Mouse (Mus musculus): ENCODE results near the gene Gm21797.
"Not testable (repeated sequence)": the region's sequence is repeated elsewhere in the genome, so short reads cannot be mapped to it uniquely, and the experiment has no call there.

The Gm21797 gene

GRCm38 (mm10) chrY:40775665-40776064, at the start of gene Gm21797:
TSS of gene Gm21797 (minus strand) at chrY:40775765.
- not testable (repeated sequence) for DNase-seq (ENCODE audit: low spot score)

GRCm38 (mm10) chrY:40804614-40805013, 29.0 kb upstream of the Gm21797 start, which contains the start of gene Gm20795:
TSS of gene Gm20795 (plus strand) at chrY:40804914.
- not testable (repeated sequence) for DNase-seq (ENCODE audit: low spot score)
